24 mouse cellular contexts compared by ENCODE assay signal in genomic region chr14:54428421-54428820, GRCm38 (mm10). TPM values are rescaled to one million over a fixed set of nuclear protein-coding genes. Genes with fewer than 3 reads are reported as not detected.
DNase-seq lines count a peak whose midpoint lies in the region; ATAC-seq and TF ChIP-seq lines count a peak whose summit lies in the region.
"Had no signal": no experiment of that assay in that cellular context is flagged by ENCODE, and none has a peak within 500 bp of the region (broad histone marks: within the 10 kb centered on the region; RNA-seq: fewer than 3 reads in every experiment).

No protein-coding gene starts in this region.

- intact Hi-C loops in heart, postnatal 36 days (cut with DNase I), result no loop called here
- intact Hi-C loops in left cerebral cortex, adult 2 months (cut with DNase I), result loop anchor here (5.0 kb wide), 1 partner anchor 176 kb away; the partner anchor contains the start of genes Abhd4 and Dad1

- no peak overlapping the region for H3K4me2 ChIP-seq in heart, embryonic 12.5 days
- H3K4me2 ChIP-seq in liver, embryonic 14.5 days (ENCODE audit: low read depth), result peak overlapping the region; percentile 86; the same call in 1 of the 2 replicates
- no peak overlapping the region for H3K4me2 ChIP-seq in liver, postnatal 0 days (ENCODE audit: low read depth, low read length)
- no peak overlapping the region for H3K4me2 ChIP-seq in limb, embryonic 14.5 days (replicated peaks; ENCODE audit: low read depth, low read length, severe bottlenecking)

- WGBS in heart, embryonic 12.5 days, result 92% methylated on average over 5 of the region's 5 CpGs
- WGBS in liver, embryonic 14.5 days (ENCODE audit: insufficient replicate concordance), result 86% methylated on average over 5 of the region's 5 CpGs
- 83% methylated on average over 5 of the region's 5 CpGs for WGBS in liver, postnatal 0 days (ENCODE audit: insufficient replicate concordance)
- 90% methylated on average over 5 of the region's 5 CpGs for WGBS in limb, embryonic 14.5 days

- no peak for ATAC-seq in heart, embryonic 12.5 days (ENCODE audit: insufficient number of reproducible peaks, low FRiP score)
- no peak for ATAC-seq in liver, embryonic 14.5 days (ENCODE audit: insufficient read depth)
- no peak for ATAC-seq in liver, postnatal 0 days
- ATAC-seq in G1E (ENCODE audit: extremely low read depth, insufficient number of reproducible peaks, low FRiP score, poor library complexity, severe bottlenecking), result no peak
- ATAC-seq in limb, embryonic 14.5 days (ENCODE audit: low FRiP score, low read depth), result no peak
- ATAC-seq: forebrain, embryonic 14.5 days; hindbrain, embryonic 16.5 days had no signal

- 0 out of 2 replicates have a peak, but pooled peaks cover 1% of the 10 kb centered on the region for H3K9me3 ChIP-seq in heart, embryonic 12.5 days (replicated peaks)
- H3K9me3 ChIP-seq in liver, embryonic 14.5 days (ENCODE audit: control insufficient read depth, low read length), result no peaks in the 10 kb centered on the region
- no peaks in the 10 kb centered on the region for H3K9me3 ChIP-seq in liver, postnatal 0 days (ENCODE audit: low read length)
- H3K9me3 ChIP-seq in G1E (replicated peaks), result no peaks in the 10 kb centered on the region
- H3K9me3 ChIP-seq in limb, embryonic 14.5 days (ENCODE audit: control insufficient read depth, low read length), result no peaks in the 10 kb centered on the region
- H3K9me3 ChIP-seq: embryonic facial prominence, embryonic 15.5 days; forebrain, embryonic 10.5 days; heart, embryonic 10.5 days; hindbrain, embryonic 12.5 days had no signal

- no peak overlapping the region for H3K9ac ChIP-seq in heart, embryonic 12.5 days
- no peak overlapping the region for H3K9ac ChIP-seq in liver, embryonic 14.5 days (replicated peaks)
- no peak overlapping the region for H3K9ac ChIP-seq in liver, postnatal 0 days (replicated peaks)
- H3K9ac ChIP-seq in limb, embryonic 14.5 days (ENCODE audit: low read depth, low read length, severe bottlenecking), result no peak overlapping the region
- H3K9ac ChIP-seq: embryonic facial prominence, embryonic 15.5 days; hindbrain, embryonic 12.5 days had no signal

- peaks cover 43% of the 10 kb centered on the region for H3K4me1 ChIP-seq in heart, embryonic 12.5 days (replicated peaks)
- H3K4me1 ChIP-seq in liver, embryonic 14.5 days (replicated peaks; ENCODE audit: control insufficient read depth in 2 of 2, insufficient read depth in 2 of 2, low read length in 1 of 2), result peaks cover 27 to 48% of the 10 kb centered on the region in 2 experiments
- peaks cover 71% of the 10 kb centered on the region for H3K4me1 ChIP-seq in liver, postnatal 0 days (ENCODE audit: insufficient read depth)
- H3K4me1 ChIP-seq in G1E (ENCODE audit: insufficient read depth, low read depth, low read length), result peaks cover 76% of the 10 kb centered on the region
- H3K4me1 ChIP-seq in limb, embryonic 14.5 days (ENCODE audit: control insufficient read depth, insufficient read depth, low read length), result peaks cover 21% of the 10 kb centered on the region

- TF ChIP-seq EP300 in liver, embryonic 14.5 days (IDR thresholded peaks at IDR 0.05; ENCODE audit: low read depth), result no peak
- TF ChIP-seq EP300 in liver, postnatal 0 days (IDR thresholded peaks at IDR 0.05; ENCODE audit: low read depth), result no peak

- no peak overlapping the region for H3K4me3 ChIP-seq in heart, embryonic 12.5 days
- no peak overlapping the region for H3K4me3 ChIP-seq in liver, embryonic 14.5 days (ENCODE audit: insufficient read depth in 1 of 2, low read depth in 2 of 2, low read length in 2 of 2)
- no peak overlapping the region for H3K4me3 ChIP-seq in liver, postnatal 0 days (ENCODE audit: low read depth, low read length)
- peak overlapping the region; percentile 20; the same call in 1 of the 2 replicates for H3K4me3 ChIP-seq in G1E (ENCODE audit: low read depth, low read length)
- peak overlapping the region; percentile 1; the same call in 1 of the 2 replicates for H3K4me3 ChIP-seq in limb, embryonic 14.5 days (replicated peaks; ENCODE audit: low read length)
- no peak overlapping the region for H3K4me3 ChIP-seq in left cerebral cortex, adult 2 months
- H3K4me3 ChIP-seq: hindbrain, embryonic 12.5 days had no signal

- H3K36me3 ChIP-seq in heart, embryonic 12.5 days, result peaks cover 14% of the 10 kb centered on the region
- H3K36me3 ChIP-seq in liver, embryonic 14.5 days (replicated peaks; ENCODE audit: control insufficient read depth, insufficient read depth, low read depth), result no peaks in the 10 kb centered on the region; the same call in 1 of the 2 replicates
- H3K36me3 ChIP-seq in liver, postnatal 0 days (replicated peaks; ENCODE audit: insufficient read depth, low read length), result peaks cover 4% of the 10 kb centered on the region
- peaks cover 37% of the 10 kb centered on the region for H3K36me3 ChIP-seq in G1E (replicated peaks)
- peaks cover 9% of the 10 kb centered on the region; the same call in 1 of the 2 replicates for H3K36me3 ChIP-seq in limb, embryonic 14.5 days (ENCODE audit: control insufficient read depth, insufficient read depth, low read length)

- H3K27me3 ChIP-seq in heart, embryonic 12.5 days (replicated peaks), result no peaks in the 10 kb centered on the region
- peaks cover 31% of the 10 kb centered on the region for H3K27me3 ChIP-seq in liver, embryonic 14.5 days (ENCODE audit: control insufficient read depth, insufficient read depth, low read length)
- H3K27me3 ChIP-seq in liver, postnatal 0 days (ENCODE audit: insufficient read depth, low read length), result peaks cover 6% of the 10 kb centered on the region; the same call in 1 of the 2 replicates
- H3K27me3 ChIP-seq in G1E (ENCODE audit: insufficient read depth, low read length), result no peaks in the 10 kb centered on the region
- H3K27me3 ChIP-seq in limb, embryonic 14.5 days (ENCODE audit: control insufficient read depth, insufficient read depth, low read length), result no peaks in the 10 kb centered on the region
- H3K27me3 ChIP-seq: CH12.LX; embryonic facial prominence, embryonic 15.5 days had no signal

- H3K27ac ChIP-seq in heart, embryonic 12.5 days (ENCODE audit: poor library complexity, severe bottlenecking), result 0 out of 2 replicates have a peak overlapping the region, but pooled peaks have one; percentile 94
- no peak overlapping the region for H3K27ac ChIP-seq in liver, embryonic 14.5 days
- no peak overlapping the region for H3K27ac ChIP-seq in liver, postnatal 0 days (ENCODE audit: low read depth)
- H3K27ac ChIP-seq in limb, embryonic 14.5 days (replicated peaks; ENCODE audit: low read depth, low read length), result no peak overlapping the region
- no peak overlapping the region for H3K27ac ChIP-seq in left cerebral cortex, adult 2 months
- H3K27ac ChIP-seq: forebrain, embryonic 10.5 days; gastrocnemius, adult 2 months; heart, embryonic 10.5 days had no signal

- TF ChIP-seq CTCF in liver, embryonic 14.5 days (IDR thresholded peaks at IDR 0.05; ENCODE audit: low read depth), result no peak
- TF ChIP-seq CTCF in liver, postnatal 0 days (IDR thresholded peaks at IDR 0.05; ENCODE audit: low read depth), result no peak
- TF ChIP-seq CTCF in G1E (IDR thresholded peaks at IDR 0.05; ENCODE audit: low read depth, low read length), result no peak
- no peak for TF ChIP-seq CTCF in left cerebral cortex, adult 2 months (IDR thresholded peaks at IDR 0.05)

- DNase-seq in heart, postnatal 36 days, result no peak
- DNase-seq in liver, embryonic 14.5 days (ENCODE audit: low read depth in 3 of 3, low spot score in 3 of 3), result no peak
- DNase-seq in liver, postnatal 0 days, result no peak
- DNase-seq in G1E (ENCODE audit: low spot score), result no peak
- no peak for DNase-seq in limb, embryonic 14.5 days (ENCODE audit: low spot score)
- no peak for DNase-seq in left cerebral cortex, adult 2 months (ENCODE audit: extremely low spot score in 1 of 2, low spot score in 2 of 2)
- DNase-seq: adrenal gland, adult 8-10 months; adrenal gland, postnatal 36 days; cerebellum, adult 2 months; cerebellum, postnatal 10 days; embryo, embryonic 11 days; gastrocnemius, adult 2 months; gastrocnemius, postnatal 25 days; heart, postnatal 4 days had no signal

- no peak for TF ChIP-seq POLR2A in limb, embryonic 14.5 days (IDR thresholded peaks at IDR 0.05; ENCODE audit: borderline replicate concordance, extremely low read depth, insufficient read depth, insufficient read length)

RNA-seq across cellular contexts. Expression of gene Mrpl52, which starts 1.7 kb away (rescaled TPM):
- polyA plus RNA-seq in heart, embryonic 12.5 days (2016; fragmentation: Nextera tagmentation; extraction: Ambion mirVana), result 284 and 290 TPM in 2 replicates
- total RNA-seq in heart, postnatal 36 days (2021), result 100 to 1,000 TPM; 118 to 126 TPM
- 107 and 177 TPM in 2 replicates for polyA plus RNA-seq in liver, embryonic 14.5 days (2012; rRNA removed)
- polyA plus RNA-seq in liver, embryonic 14.5 days (2014; fragmentation: Nextera tagmentation; extraction: Ambion mirVana), result 218 and 228 TPM in 2 replicates
- polyA plus RNA-seq in liver, postnatal 0 days (2015; fragmentation: Nextera tagmentation; extraction: Ambion mirVana), result 261 and 284 TPM in 2 replicates
- total RNA-seq in G1E (2014; fragmentation: Nextera tagmentation) (318 and 469 TPM in 2 replicates), G1E (2017) (238 and 282 TPM in 2 replicates)
- polyA plus RNA-seq in G1E (2012), result 1,643 and 2,190 TPM in 2 replicates
- polyA plus RNA-seq in limb, embryonic 14.5 days (2012; rRNA removed), result 167 and 216 TPM in 2 replicates
- polyA plus RNA-seq in limb, embryonic 14.5 days (2014; fragmentation: Nextera tagmentation; extraction: Ambion mirVana), result 228 and 265 TPM in 2 replicates
- total RNA-seq in left cerebral cortex, adult 2 months (2021), result 10 to 100 TPM; 78.6 to 79.2 TPM

RNA-seq across cellular contexts. Expression of gene Mmp14, which starts 3.0 kb away (rescaled TPM):
- polyA plus RNA-seq in heart, embryonic 12.5 days (2016; fragmentation: Nextera tagmentation; extraction: Ambion mirVana), result 127 and 129 TPM in 2 replicates
- 10 to 100 TPM; 12.6 to 19.1 TPM for total RNA-seq in heart, postnatal 36 days (2021)
- polyA plus RNA-seq in liver, embryonic 14.5 days (2012; rRNA removed), result 17.7 and 19.0 TPM in 2 replicates
- polyA plus RNA-seq in liver, embryonic 14.5 days (2014; fragmentation: Nextera tagmentation; extraction: Ambion mirVana), result 14.4 and 15.5 TPM in 2 replicates
- polyA plus RNA-seq in liver, postnatal 0 days (2015; fragmentation: Nextera tagmentation; extraction: Ambion mirVana), result 38.1 and 39.8 TPM in 2 replicates
- 60.4 and 66.0 TPM in 2 replicates for total RNA-seq in G1E (2014; fragmentation: Nextera tagmentation)
- total RNA-seq in G1E (2017), result 28.6 and 33.8 TPM in 2 replicates
- 108 and 147 TPM in 2 replicates for polyA plus RNA-seq in G1E (2012)
- polyA plus RNA-seq in limb, embryonic 14.5 days (2012; rRNA removed), result 385 and 418 TPM in 2 replicates
- 251 and 273 TPM in 2 replicates for polyA plus RNA-seq in limb, embryonic 14.5 days (2014; fragmentation: Nextera tagmentation; extraction: Ambion mirVana)
- total RNA-seq in left cerebral cortex, adult 2 months (2021), result 10 to 100 TPM; 10.3 to 13.8 TPM
- total RNA-seq: granulocyte monocyte progenitor cell, adult 5-6 weeks had no signal

RNA-seq across cellular contexts. Expression of gene Slc7a7, which starts 10.8 kb away (rescaled TPM):
- 8.0 and 8.3 TPM in 2 replicates for polyA plus RNA-seq in heart, embryonic 12.5 days (2016; fragmentation: Nextera tagmentation; extraction: Ambion mirVana)
- 1 to 10 TPM; 4.1 to 6.1 TPM for total RNA-seq in heart, postnatal 36 days (2021)
- 7.8 and 8.7 TPM in 2 replicates for polyA plus RNA-seq in liver, embryonic 14.5 days (2012; rRNA removed)
- 4.9 and 6.2 TPM in 2 replicates for polyA plus RNA-seq in liver, embryonic 14.5 days (2014; fragmentation: Nextera tagmentation; extraction: Ambion mirVana)
- 5.0 and 5.1 TPM in 2 replicates for polyA plus RNA-seq in liver, postnatal 0 days (2015; fragmentation: Nextera tagmentation; extraction: Ambion mirVana)
- total RNA-seq in G1E (2014; fragmentation: Nextera tagmentation), result 4.6 and 6.2 TPM in 2 replicates
- 0.55 and 0.76 TPM in 2 replicates for total RNA-seq in G1E (2017)
- polyA plus RNA-seq in G1E (2012), result 0.88 and 1.1 TPM in 2 replicates
- polyA plus RNA-seq in limb, embryonic 14.5 days (2012; rRNA removed), result 7.4 and 11.1 TPM in 2 replicates
- polyA plus RNA-seq in limb, embryonic 14.5 days (2014; fragmentation: Nextera tagmentation; extraction: Ambion mirVana), result 4.5 and 5.6 TPM in 2 replicates
- 1 to 10 TPM; 1.6 to 3.4 TPM for total RNA-seq in left cerebral cortex, adult 2 months (2021)

RNA-seq across cellular contexts. Expression of gene Lrp10, which starts 35.5 kb away (rescaled TPM):
- 50.3 and 55.8 TPM in 2 replicates for polyA plus RNA-seq in heart, embryonic 12.5 days (2016; fragmentation: Nextera tagmentation; extraction: Ambion mirVana)
- total RNA-seq in heart, postnatal 36 days (2021), result 10 to 100 TPM; 55.5 to 57.6 TPM
- polyA plus RNA-seq in liver, embryonic 14.5 days (2012; rRNA removed), result 12.8 and 12.9 TPM in 2 replicates
- 11.1 and 17.2 TPM in 2 replicates for polyA plus RNA-seq in liver, embryonic 14.5 days (2014; fragmentation: Nextera tagmentation; extraction: Ambion mirVana)
- polyA plus RNA-seq in liver, postnatal 0 days (2015; fragmentation: Nextera tagmentation; extraction: Ambion mirVana), result 20.9 and 25.3 TPM in 2 replicates
- total RNA-seq in G1E (2014; fragmentation: Nextera tagmentation), result 36.3 and 44.4 TPM in 2 replicates
- 25.5 and 39.7 TPM in 2 replicates for total RNA-seq in G1E (2017)
- 226 and 280 TPM in 2 replicates for polyA plus RNA-seq in G1E (2012)
- polyA plus RNA-seq in limb, embryonic 14.5 days (2012; rRNA removed), result 45.7 and 55.7 TPM in 2 replicates
- 40.7 and 40.9 TPM in 2 replicates for polyA plus RNA-seq in limb, embryonic 14.5 days (2014; fragmentation: Nextera tagmentation; extraction: Ambion mirVana)
- 10 to 100 TPM; 18.9 to 25.0 TPM for total RNA-seq in left cerebral cortex, adult 2 months (2021)

RNA-seq across cellular contexts. Expression of gene Rem2, which starts 47.5 kb away (rescaled TPM):
- polyA plus RNA-seq in heart, embryonic 12.5 days (2016; fragmentation: Nextera tagmentation; extraction: Ambion mirVana), result 1.9 and 2.4 TPM in 2 replicates
- not detected for total RNA-seq in heart, postnatal 36 days (2021)
- polyA plus RNA-seq in liver, embryonic 14.5 days (2012; rRNA removed), result 0.09 and 0.12 TPM in 2 replicates
- polyA plus RNA-seq in liver, embryonic 14.5 days (2014; fragmentation: Nextera tagmentation; extraction: Ambion mirVana), result 0.05 TPM in 1 of 2 replicates, not detected in the other
- 0.66 and 0.87 TPM in 2 replicates for polyA plus RNA-seq in liver, postnatal 0 days (2015; fragmentation: Nextera tagmentation; extraction: Ambion mirVana)
- total RNA-seq in G1E (2014; fragmentation: Nextera tagmentation) (not detected in 2 replicates), G1E (2017) (not detected in 2 replicates)
- 0.06 and 0.08 TPM in 2 replicates for polyA plus RNA-seq in G1E (2012)
- 1.7 TPM in 2 replicates for polyA plus RNA-seq in limb, embryonic 14.5 days (2012; rRNA removed)
- 1.4 and 2.1 TPM in 2 replicates for polyA plus RNA-seq in limb, embryonic 14.5 days (2014; fragmentation: Nextera tagmentation; extraction: Ambion mirVana)
- total RNA-seq in left cerebral cortex, adult 2 months (2021), result 1 to 10 TPM; 3.2 to 7.2 TPM
- total RNA-seq: gastrocnemius, adult 2 months; gastrocnemius, postnatal 25 days; granulocyte monocyte progenitor cell, adult 5-6 weeks had no signal
- polyA plus RNA-seq: erythroblast, embryonic 14.5 days had no signal

Comparison
In these comparisons a context has a peak if more than half of its experiments do, and no peak if none do; other contexts are left out.
1. H3K4me3 ChIP-seq: peak in G1E (single experiment) and limb, embryonic 14.5 days (single experiment); none in heart, embryonic 12.5 days (single experiment), liver, embryonic 14.5 days (0 of 2), liver, postnatal 0 days (single experiment) and left cerebral cortex, adult 2 months (single experiment).